Comparison of ENCODE assay signal across 8 mouse cellular contexts in genomic region chrX:53055771-53056170, GRCm38 (mm10).
DNase-seq lines count a peak whose midpoint lies in the region; ATAC-seq lines count a peak whose summit lies in the region.

No protein-coding gene starts in this region.

- no peaks in the 10 kb centered on the region; the same call in 1 of the 2 replicates for H3K9me3 ChIP-seq in heart, embryonic 12.5 days (replicated peaks)
- no peaks in the 10 kb centered on the region for H3K9me3 ChIP-seq in liver, embryonic 11.5 days (ENCODE audit: control insufficient read depth, low read length)
- H3K9me3 ChIP-seq in neural tube, embryonic 14.5 days (ENCODE audit: control insufficient read depth, low read length) = no peaks in the 10 kb centered on the region

- WGBS in heart, embryonic 12.5 days = 11% methylated on average over 9 of the region's 9 CpGs
- WGBS in liver, embryonic 11.5 days = 12% methylated on average over 9 of the region's 9 CpGs
- 11% methylated on average over 9 of the region's 9 CpGs for WGBS in neural tube, embryonic 14.5 days

- H3K4me2 ChIP-seq in heart, embryonic 12.5 days = peak overlapping the region; percentile 72; the same call in 1 of the 2 replicates
- peak overlapping the region; percentile 70 for H3K4me2 ChIP-seq in liver, embryonic 11.5 days
- H3K4me2 ChIP-seq in neural tube, embryonic 14.5 days (ENCODE audit: low read depth, low read length) = peak overlapping the region; percentile 42; the same call in 1 of the 2 replicates

- H3K27me3 ChIP-seq in heart, embryonic 12.5 days (replicated peaks) = no peaks in the 10 kb centered on the region
- peaks cover 9% of the 10 kb centered on the region for H3K27me3 ChIP-seq in liver, embryonic 11.5 days (replicated peaks; ENCODE audit: control insufficient read depth, insufficient read depth, low read length)
- H3K27me3 ChIP-seq in neural tube, embryonic 14.5 days (ENCODE audit: control insufficient read depth, insufficient read depth, low read length) = no peaks in the 10 kb centered on the region; the same call in 1 of the 2 replicates

- peak overlapping the region; percentile 96 for H3K9ac ChIP-seq in heart, embryonic 12.5 days
- peak overlapping the region; percentile 83 for H3K9ac ChIP-seq in liver, embryonic 11.5 days (ENCODE audit: low read depth, low read length)
- H3K9ac ChIP-seq in neural tube, embryonic 14.5 days (replicated peaks; ENCODE audit: low read depth, low read length) = no peak overlapping the region

- H3K27ac ChIP-seq in heart, embryonic 12.5 days (ENCODE audit: poor library complexity, severe bottlenecking) = peak overlapping the region; percentile 99
- H3K27ac ChIP-seq in liver, embryonic 11.5 days (ENCODE audit: low read depth, low read length) = peak overlapping the region; percentile 89
- H3K27ac ChIP-seq in neural tube, embryonic 14.5 days (ENCODE audit: low read depth, low read length) = no peak overlapping the region

- peak; percentile 14 to 29 for DNase-seq in B cell, adult 2 months
- DNase-seq in R1 (ENCODE audit: low read depth, low spot score) = peak; percentile 52
- DNase-seq in liver, embryonic 11.5 days (ENCODE audit: low spot score) = no peak
- no peak for DNase-seq in layer of hippocampus, adult 9-11 months
- DNase-seq in cerebellum, postnatal 25 days = no peak

- peak overlapping the region; percentile 75 for H3K4me3 ChIP-seq in heart, embryonic 12.5 days
- peak overlapping the region; percentile 68 for H3K4me3 ChIP-seq in liver, embryonic 11.5 days (ENCODE audit: low read depth, low read length)
- peak overlapping the region; percentile 34; the same call in 1 of the 2 replicates for H3K4me3 ChIP-seq in neural tube, embryonic 14.5 days (ENCODE audit: low read depth, low read length)

- peaks cover 7% of the 10 kb centered on the region; the same call in 1 of the 2 replicates for H3K4me1 ChIP-seq in heart, embryonic 12.5 days (replicated peaks)
- H3K4me1 ChIP-seq in liver, embryonic 11.5 days (replicated peaks; ENCODE audit: control insufficient read depth, insufficient read depth, low read length) = no peaks in the 10 kb centered on the region; the same call in 1 of the 2 replicates
- H3K4me1 ChIP-seq in neural tube, embryonic 14.5 days (ENCODE audit: control insufficient read depth, insufficient read depth, low read length) = no peaks in the 10 kb centered on the region

- peaks cover 8% of the 10 kb centered on the region for H3K36me3 ChIP-seq in heart, embryonic 12.5 days
- no peaks in the 10 kb centered on the region for H3K36me3 ChIP-seq in liver, embryonic 11.5 days (ENCODE audit: control insufficient read depth, insufficient read depth, low read length)
- no peaks in the 10 kb centered on the region for H3K36me3 ChIP-seq in neural tube, embryonic 14.5 days (ENCODE audit: control insufficient read depth, insufficient read depth, low read length)

- ATAC-seq in heart, embryonic 12.5 days (ENCODE audit: insufficient number of reproducible peaks, low FRiP score) = no peak
- no peak for ATAC-seq in liver, embryonic 11.5 days (replicated peaks; ENCODE audit: low FRiP score)
- ATAC-seq in neural tube, embryonic 14.5 days (ENCODE audit: low read depth) = no peak
- no peak for ATAC-seq in megakaryocyte-erythroid progenitor cell, adult 5-6 weeks (replicated peaks; ENCODE audit: low FRiP score, low TSS enrichment, poor library complexity, severe bottlenecking)

Comparison
In these comparisons a context has a peak if more than half of its experiments do, and no peak if none do; other contexts are left out.
1. DNase-seq: peak in B cell, adult 2 months (2 of 2) and R1 (single experiment); none in liver, embryonic 11.5 days (single experiment), layer of hippocampus, adult 9-11 months (single experiment) and cerebellum, postnatal 25 days (0 of 2).
2. Peak in every context shown above with its lines, with median percentiles within 50 percentile points of each other: H3K4me2 ChIP-seq and H3K4me3 ChIP-seq.